Mouse (Mus musculus): Measurements from ENCODE around the gene Nfyc. TPM values are rescaled to one million over a fixed set of nuclear protein-coding genes. Genes with fewer than 3 reads are reported as not detected.
A peak's percentile ranks its signal among the peaks of the same experiment; 100 is the strongest.

Nfyc gene
- total RNA-seq, 4 experiments from 2014 or later = 38.3 to 42.7 (median 38.3) TPM

GRCm38 (mm10) chr4:120825577-120826326 is 5.6 kb downstream of the Nfyc start:
- peak; percentile 97 for DNase-seq (ENCODE audit: low spot score in 2 of 2)

GRCm38 (mm10) chr4:120825100-120825553 is 6.2 kb downstream of the Nfyc start:
- DNase-seq (ENCODE audit: low spot score in 2 of 2) = peak; percentile 93 to 96

DNA sequence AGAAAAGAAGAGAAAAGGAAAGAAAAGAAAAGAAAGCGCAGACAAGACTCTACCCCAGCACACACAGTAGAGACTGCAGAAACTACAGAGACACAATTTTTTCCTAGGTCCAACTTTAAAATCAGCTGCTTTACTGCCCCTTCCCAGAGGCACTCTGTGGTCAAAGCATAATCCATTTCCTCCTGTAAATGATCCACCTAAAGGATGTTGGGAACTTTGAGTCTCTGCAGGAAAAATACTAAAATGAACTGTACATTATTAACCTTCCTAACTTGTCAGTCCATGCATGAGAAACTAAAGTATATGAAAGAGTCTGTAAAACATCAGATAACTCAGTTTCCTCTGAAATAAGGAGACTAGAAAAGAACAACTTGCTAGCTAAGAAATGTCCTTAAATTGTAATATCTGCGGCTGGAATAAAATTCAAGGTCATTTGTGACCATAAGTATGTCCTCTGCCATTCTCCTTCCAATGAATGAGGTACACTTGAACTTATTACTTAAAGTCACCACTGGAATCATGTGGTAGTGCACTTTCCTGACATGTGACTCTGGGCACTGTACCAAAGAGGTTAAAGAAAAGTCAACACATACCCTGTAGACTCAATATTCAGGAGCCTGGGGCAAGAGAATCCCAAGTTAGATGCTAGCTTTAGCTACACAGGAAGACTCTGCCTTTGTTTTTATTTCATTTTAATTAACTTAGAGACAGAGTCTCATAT is 9.0 kb downstream of the Nfyc start:
- DNase-seq (ENCODE audit: low spot score in 2 of 2) = no peak

DNA sequence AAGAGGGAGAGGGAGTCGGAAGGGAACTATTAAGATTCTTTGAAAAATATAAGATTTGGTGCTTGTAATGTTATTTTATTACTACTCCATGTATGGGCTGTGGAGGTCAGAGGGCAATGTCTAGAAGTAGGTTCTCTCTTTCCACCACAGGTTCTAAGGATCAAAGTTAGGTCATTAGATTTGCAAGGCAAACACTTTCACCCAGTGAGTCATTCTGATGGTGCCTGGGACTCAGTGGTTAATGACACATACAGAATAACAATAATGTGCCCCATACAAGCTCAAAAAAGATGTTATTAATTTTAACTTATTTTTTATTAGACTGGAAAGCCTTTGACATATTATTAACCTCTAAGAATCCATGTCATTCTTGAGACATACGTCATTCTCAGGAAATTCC is 11.5 kb downstream of the Nfyc start:
- no peak for DNase-seq (ENCODE audit: low spot score in 2 of 2)

DNA sequence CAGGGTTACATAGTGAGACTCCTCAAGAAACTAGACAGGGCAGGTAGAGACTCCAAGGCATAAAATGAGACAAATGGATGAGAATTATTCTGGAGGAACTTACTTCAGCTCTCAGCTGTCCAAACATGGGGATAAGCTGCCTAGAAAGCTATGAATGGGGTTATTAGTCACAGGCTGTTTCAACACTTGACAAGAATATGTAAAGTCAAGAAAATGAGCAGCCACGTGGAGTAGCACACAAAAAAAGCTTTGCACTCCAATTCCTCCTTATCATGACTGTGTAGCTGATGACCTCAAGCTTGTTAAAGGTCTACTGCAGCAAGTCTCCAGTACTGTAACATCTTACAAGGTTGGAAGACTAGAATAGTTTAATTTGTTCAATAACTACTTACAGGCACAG is 12.1 kb downstream of the Nfyc start:
- DNase-seq (ENCODE audit: low spot score in 2 of 2) = no peak

- DNase-seq (ENCODE audit: low spot score in 2 of 2) = no peak
Measured at GRCm38 (mm10) chr4:120817951-120818350, 13.4 kb downstream of the Nfyc start.

DNA sequence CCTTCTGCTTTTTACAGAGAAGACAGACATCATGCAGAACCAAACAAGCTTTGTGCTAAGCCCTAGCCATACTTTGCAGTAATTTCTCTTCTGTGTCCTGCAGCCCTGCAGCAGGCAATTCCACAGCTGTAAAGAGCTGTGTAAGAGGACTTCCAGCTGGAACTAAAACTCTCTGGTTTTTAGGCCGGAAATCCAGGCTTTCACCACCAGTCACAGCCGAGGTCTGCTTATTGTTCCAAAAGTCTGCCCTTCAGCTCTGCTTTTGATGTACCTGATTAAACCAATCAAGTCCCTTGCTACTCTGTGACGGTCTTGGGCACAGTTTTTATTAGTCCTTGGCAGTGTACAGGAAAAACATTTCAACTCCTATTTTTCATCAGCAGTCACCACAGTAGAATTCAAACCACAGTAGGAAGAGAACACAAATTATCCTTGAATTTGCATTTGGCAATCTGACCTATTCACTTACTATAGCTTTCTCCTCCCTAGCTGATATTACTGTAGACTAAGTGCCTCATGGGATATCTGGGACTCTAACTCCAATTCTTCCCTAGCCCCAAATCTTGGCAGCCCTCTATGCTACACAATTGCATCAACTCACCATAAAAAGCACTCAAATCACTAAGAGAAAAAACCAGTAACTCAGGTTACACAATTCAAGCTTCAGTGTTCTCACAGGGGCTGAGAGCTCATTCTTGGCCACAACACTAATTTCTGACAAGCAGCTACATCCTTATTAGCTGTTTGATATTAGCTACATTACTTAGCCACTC is 14.2 kb downstream of the Nfyc start:
- DNase-seq (ENCODE audit: low spot score in 2 of 2) = no peak

DNA sequence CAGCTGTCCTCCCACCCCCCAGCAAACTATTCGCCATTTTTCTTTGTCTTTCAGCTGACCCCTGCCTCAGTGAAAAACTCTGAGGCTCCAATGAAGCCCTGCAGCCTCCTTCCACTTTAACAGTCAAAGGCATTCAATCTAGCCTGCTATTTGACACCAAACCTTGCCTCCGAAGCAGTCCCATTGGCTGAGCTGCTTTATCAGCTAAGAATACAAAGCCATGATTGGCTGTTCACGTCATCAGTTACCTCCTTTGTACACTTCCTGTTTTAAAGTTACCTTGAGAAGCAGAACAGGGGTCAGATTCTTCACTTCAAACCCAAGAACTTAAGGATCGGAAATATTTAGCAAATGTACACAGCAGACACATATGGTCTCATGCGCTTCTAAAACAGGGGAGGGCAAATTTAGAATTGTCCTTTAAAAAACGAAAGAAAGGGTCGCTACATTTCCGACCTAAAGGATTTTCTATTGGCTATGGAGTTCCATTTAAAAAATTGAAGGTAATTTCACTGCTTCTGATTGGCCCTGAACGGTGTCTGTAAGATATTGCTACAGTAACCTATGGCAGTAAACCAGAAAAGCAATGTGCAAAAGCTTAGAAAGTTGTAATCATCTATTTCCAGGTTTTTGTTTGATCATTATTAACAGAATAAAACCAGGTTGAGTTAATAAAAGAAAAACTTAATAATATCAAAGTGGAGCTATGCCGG is 15.6 kb downstream of the Nfyc start:
- peak; percentile 62 to 71 for DNase-seq (ENCODE audit: low spot score in 2 of 2)

GRCm38 (mm10) chr4:120815163-120815562 is 16.2 kb downstream of the Nfyc start:
- no peak for DNase-seq (ENCODE audit: low spot score in 2 of 2)

GRCm38 (mm10) chr4:120814171-120814570 is 17.2 kb downstream of the Nfyc start:
- DNase-seq (ENCODE audit: low spot score in 2 of 2) = no peak

GRCm38 (mm10) chr4:120813762-120814161 is 17.6 kb downstream of the Nfyc start:
- no peak for DNase-seq (ENCODE audit: low spot score in 2 of 2)

- no peak for DNase-seq (ENCODE audit: low spot score in 2 of 2)
Measured at GRCm38 (mm10) chr4:120805816-120806215, 25.6 kb downstream of the Nfyc start.

- DNase-seq (ENCODE audit: low spot score in 2 of 2) = no peak
Measured at GRCm38 (mm10) chr4:120801446-120801845, 29.9 kb downstream of the Nfyc start.

GRCm38 (mm10) chr4:120800691-120801090 is 30.7 kb downstream of the Nfyc start:
- no peak for DNase-seq (ENCODE audit: low spot score in 2 of 2)

- no peak for DNase-seq (ENCODE audit: low spot score in 2 of 2)
Measured at GRCm38 (mm10) chr4:120799680-120800166, 31.6 kb downstream of the Nfyc start.

- DNase-seq (ENCODE audit: low spot score in 2 of 2) = no peak
Measured at GRCm38 (mm10) chr4:120797985-120798725, 33.2 kb downstream of the Nfyc start.

GRCm38 (mm10) chr4:120796687-120797086 is 34.7 kb downstream of the Nfyc start:
- DNase-seq (ENCODE audit: low spot score in 2 of 2) = no peak

DNA sequence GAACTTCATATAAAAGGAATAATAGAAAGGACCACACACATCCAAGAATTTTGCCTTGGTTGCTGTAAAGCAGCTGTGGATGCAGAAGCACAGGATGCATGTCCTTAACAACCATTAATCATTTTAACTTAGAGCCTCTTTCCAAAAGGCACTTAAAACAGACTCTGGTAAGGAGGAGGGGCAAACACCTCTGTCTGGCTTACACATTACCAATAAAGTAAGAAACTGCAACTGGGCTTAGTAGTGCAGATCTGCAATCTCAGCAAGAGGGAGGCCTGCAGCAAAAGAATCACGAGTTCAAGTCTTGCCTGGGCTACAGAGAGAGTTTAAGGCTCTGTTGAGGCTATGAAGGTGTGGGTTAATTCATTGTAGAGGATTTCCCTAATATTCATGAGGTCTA is 35.7 kb downstream of the Nfyc start:
- DNase-seq (ENCODE audit: low spot score in 2 of 2) = no peak

- DNase-seq (ENCODE audit: low spot score in 2 of 2) = no peak
Measured at GRCm38 (mm10) chr4:120792918-120793317, 38.5 kb downstream of the Nfyc start.

GRCm38 (mm10) chr4:120790027-120790426 is 41.3 kb downstream of the Nfyc start:
- no peak for DNase-seq (ENCODE audit: low spot score in 2 of 2)
